Mouse (Mus musculus) spleen, postnatal 14 days (tissue): ENCODE data around the gene Hist1h2bg.
"Not testable (repeated sequence)": the region's sequence is repeated elsewhere in the genome, so short reads cannot be mapped to it uniquely, and the experiment has no call there.

Experiments used
- DNase-seq, 2 experiments: peaks; one replicate each; pipeline ENCODE4 v3.0.0; 2021 to 2022; ENCODE audit warnings: low spot score in 2 of 2

Hist1h2bg gene

DNA sequence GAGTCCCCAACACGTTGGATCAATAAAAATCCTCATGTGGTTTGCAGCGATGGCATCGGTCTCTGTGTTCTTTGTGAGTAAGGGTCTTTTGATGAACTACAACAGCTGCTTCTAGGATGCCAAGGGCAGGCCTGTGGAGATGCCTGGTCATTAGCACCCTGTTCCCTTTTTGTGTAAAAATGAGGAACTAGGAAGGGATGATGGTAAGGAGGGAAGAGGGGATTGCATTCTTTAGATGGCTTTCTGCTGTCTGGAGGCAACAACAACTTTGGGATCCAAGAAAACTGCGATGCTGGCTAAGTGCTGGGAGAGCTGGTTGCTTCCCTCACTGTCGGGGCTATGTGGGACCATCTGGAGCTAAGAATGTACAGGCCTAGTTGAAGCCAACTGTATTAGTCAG is 32.9 kb upstream of the Hist1h2bg start:
- DNase-seq, result no peak

GRCm38 (mm10) chr13:23539821-23540220 is 31.4 kb upstream of the Hist1h2bg start:
- not testable (repeated sequence) for DNase-seq

- no peak for DNase-seq
These were observed 29.7 kb upstream of the Hist1h2bg start for GRCm38 (mm10) chr13:23541497-23541896.

- DNase-seq, result not testable (repeated sequence)
These were observed 28.8 kb upstream of the Hist1h2bg start for GRCm38 (mm10) chr13:23542225-23542980.

- peak; percentile 62 to 67 for DNase-seq
These were observed 28.1 kb upstream of the Hist1h2bg start, which contains the start of gene Hist1h2bh for GRCm38 (mm10) chr13:23542999-23543607. TSS of gene Hist1h2bh (minus strand) at chr13:23543392.

DNA sequence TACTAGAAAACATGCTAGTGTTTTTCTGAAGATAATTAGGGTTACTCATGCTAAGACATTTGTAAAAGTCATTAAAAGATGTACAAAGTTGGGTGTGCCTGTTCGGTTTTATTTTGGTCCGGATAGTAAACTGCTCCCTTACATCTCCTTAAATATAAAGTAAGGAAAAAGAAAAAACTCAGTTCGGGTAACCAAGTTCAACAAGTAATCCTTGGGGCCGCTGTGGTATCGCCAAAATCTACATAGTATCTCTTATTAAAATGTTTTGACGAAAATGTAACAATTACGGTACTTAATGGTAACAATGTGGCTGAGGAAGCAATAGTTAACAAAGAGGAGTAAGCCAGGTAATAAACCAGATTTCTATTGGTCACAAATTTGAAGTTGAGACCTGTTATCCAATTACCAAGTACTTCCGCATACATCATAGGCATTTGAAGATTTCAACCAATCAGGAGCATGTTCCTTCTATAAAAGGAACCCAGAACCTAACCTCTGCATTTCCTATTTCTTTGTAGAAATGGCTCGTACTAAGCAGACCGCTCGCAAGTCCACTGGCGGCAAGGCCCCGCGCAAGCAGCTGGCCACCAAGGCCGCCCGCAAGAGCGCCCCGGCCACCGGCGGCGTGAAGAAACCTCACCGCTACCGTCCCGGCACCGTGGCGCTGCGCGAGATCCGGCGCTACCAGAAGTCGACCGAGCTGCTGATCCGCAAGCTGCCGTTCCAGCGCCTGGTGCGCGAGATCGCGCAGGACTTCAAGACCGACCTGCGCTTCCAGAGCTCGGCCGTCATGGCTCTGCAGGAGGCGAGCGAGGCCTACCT is 27.0 kb upstream of the Hist1h2bg start, which contains the start of gene Hist1h3f:
Gene Hist1h3f (plus strand): TSS at position 88 of the 822 bp plus-strand sequence.
- peak; percentile 67 to 77 for DNase-seq

- DNase-seq, result not testable (repeated sequence)
These were observed 26.4 kb upstream of the Hist1h2bg start for GRCm38 (mm10) chr13:23544787-23545120.

- no peak for DNase-seq
These were observed 24.5 kb upstream of the Hist1h2bg start for GRCm38 (mm10) chr13:23546694-23547093.

GRCm38 (mm10) chr13:23550761-23551145 is 20.4 kb upstream of the Hist1h2bg start:
- no peak for DNase-seq

GRCm38 (mm10) chr13:23551146-23551834 is 19.9 kb upstream of the Hist1h2bg start, which contains the start of gene Hist1h4f:
TSS of gene Hist1h4f (minus strand) at chr13:23551648.
- DNase-seq, result peak; percentile 85 to 90

DNA sequence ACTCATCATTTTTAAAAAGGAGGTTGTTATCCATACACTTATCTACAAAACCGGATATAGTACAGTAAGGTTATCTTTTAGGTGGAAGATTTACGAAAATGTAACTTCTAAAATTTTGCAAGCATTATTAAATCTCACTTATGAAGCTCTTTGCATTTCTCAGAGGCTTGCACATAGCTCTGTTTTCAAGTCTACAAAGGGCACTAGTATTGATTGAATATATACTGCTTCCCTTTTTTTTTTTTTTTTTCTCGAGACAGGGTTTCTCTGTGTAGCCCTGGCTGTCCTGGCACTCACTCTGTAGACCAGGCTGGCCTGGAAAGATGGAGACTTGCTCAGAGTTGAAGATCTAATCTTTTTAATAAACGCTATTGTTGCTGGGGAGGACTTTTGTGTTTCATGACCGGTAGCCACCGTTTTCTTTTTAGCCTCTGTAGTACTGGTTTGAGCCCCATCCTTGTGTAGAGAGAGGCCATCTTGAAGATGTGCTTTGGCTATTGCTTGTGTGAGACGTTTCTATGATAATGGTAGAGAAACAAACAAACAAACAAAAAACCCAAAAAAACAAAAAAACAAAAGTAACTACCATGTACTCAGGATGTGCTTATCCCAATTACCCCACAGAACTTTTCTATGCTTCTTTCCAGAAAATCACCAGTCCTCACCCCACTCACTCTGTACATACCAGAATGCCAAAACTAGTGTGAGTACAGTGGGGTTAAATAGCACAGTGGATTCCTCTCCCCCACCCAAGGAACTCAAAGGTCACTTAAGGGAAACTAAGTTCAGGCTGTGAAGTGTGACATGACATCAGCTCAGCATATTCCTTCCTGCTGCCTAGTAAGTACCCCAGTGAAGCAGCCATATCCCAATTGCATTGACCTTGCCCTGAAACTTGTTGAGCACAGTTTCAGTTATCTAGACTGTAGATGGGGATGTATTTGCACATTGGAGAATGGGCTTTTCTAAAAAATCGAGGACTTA is 19.0 kb upstream of the Hist1h2bg start:
- DNase-seq, result no peak

GRCm38 (mm10) chr13:23552962-23553361 is 18.2 kb upstream of the Hist1h2bg start, which contains the start of gene Hist1h1d:
TSS of gene Hist1h1d (plus strand) at chr13:23553262.
- no peak for DNase-seq

GRCm38 (mm10) chr13:23554393-23554792 is 16.8 kb upstream of the Hist1h2bg start:
- no peak for DNase-seq

DNA sequence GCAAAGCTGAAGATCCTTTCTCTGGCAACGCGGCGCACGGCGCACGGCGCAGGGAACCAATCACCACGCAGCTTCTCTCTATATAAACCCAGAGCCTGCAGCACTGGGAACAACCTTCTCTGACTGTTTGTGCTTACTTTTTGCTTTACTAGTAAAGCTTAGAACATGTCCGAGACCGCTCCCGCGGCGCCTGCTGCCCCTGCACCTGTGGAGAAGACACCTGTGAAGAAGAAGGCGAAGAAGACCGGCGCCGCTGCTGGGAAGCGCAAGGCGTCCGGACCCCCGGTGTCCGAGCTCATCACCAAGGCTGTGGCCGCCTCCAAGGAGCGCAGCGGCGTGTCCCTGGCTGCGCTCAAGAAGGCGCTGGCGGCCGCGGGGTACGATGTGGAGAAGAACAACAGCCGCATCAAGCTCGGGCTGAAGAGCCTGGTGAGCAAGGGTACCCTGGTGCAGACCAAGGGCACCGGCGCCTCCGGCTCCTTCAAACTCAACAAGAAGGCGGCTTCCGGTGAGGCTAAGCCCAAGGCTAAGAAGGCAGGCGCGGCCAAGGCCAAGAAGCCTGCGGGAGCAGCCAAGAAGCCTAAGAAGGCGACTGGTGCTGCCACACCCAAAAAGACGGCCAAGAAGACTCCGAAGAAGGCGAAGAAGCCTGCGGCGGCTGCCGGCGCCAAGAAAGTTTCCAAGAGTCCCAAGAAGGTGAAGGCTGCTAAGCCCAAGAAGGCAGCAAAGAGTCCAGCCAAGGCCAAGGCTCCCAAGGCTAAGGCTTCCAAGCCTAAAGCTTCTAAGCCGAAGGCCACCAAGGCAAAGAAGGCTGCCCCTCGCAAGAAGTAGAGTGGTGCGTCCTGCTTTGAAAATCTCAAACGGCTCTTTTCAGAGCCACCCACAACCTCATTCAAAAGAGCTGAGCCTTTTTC is 16.0 kb upstream of the Hist1h2bg start:
- DNase-seq, result peak; percentile 89

- peak; percentile 47 to 68 for DNase-seq
These were observed 15.3 kb upstream of the Hist1h2bg start for GRCm38 (mm10) chr13:23555839-23556416.

- DNase-seq, result no peak
These were observed 14.3 kb upstream of the Hist1h2bg start for GRCm38 (mm10) chr13:23556906-23557305.

DNA sequence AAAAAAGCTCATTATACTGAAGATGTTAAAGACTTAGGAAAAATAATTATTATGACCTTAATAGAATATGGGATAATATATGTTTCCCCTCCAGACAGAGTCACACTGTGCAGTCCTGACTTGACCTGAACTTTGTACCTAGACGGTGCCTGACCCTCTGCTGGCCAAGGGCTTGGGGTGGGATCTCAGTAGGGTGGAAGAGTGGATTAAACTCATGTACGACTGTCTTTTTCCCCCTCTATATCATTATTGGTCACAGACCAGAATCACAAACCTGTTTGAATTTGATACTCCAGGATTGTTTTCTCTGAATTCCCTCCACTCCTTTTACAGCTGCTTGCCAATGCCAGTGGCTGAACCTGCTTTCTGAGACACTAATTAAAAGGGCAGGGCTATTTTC is 10.5 kb upstream of the Hist1h2bg start:
- not testable (repeated sequence) for DNase-seq

GRCm38 (mm10) chr13:23561531-23561882 is 9.7 kb upstream of the Hist1h2bg start:
- DNase-seq, result not testable (repeated sequence)
